Mouse (Mus musculus): ENCODE results near the gene Ercc8. TPM values are rescaled to one million over a fixed set of nuclear protein-coding genes. Genes with fewer than 3 reads are reported as not detected.

Gene Ercc8
- polyA plus RNA-seq, 1 experiment from 2014 or later, result 25.6 TPM

Other genes starting within 250 kb of the Ercc8 start
- gene Smim15, start 114.3 kb upstream of the Ercc8 start, polyA plus RNA-seq (2015; fragmentation: Nextera tagmentation; extraction: Ambion mirVana), result 49.1 and 52.6 TPM in 2 replicates
- gene Ndufaf2, start 108 bp upstream of the Ercc8 start, polyA plus RNA-seq (2015; fragmentation: Nextera tagmentation; extraction: Ambion mirVana), result 85.9 and 88.7 TPM in 2 replicates
- gene Elovl7, start 55.7 kb downstream of the Ercc8 start, polyA plus RNA-seq (2015; fragmentation: Nextera tagmentation; extraction: Ambion mirVana), result 0.86 and 1.3 TPM in 2 replicates
- 13.2 and 13.9 TPM in 2 replicates for gene Depdc1b, start 157.6 kb downstream of the Ercc8 start, polyA plus RNA-seq (2015; fragmentation: Nextera tagmentation; extraction: Ambion mirVana)

All from forebrain, embryonic 13.5 days (tissue).